Mouse (Mus musculus) thymus, adult 18-20 months (tissue): ENCODE data around the gene Kcnj9.

ENCODE experiments used
- DNase-seq, 2 experiments: peaks; one replicate each; pipeline ENCODE4 v3.0.0; 2022; ENCODE audit warnings: mixed read lengths in 2 of 2

Gene Kcnj9

GRCm38 (mm10) chr1:172288900-172289616 lies 40.1 kb downstream of the Kcnj9 start:
- DNase-seq, result no peak

GRCm38 (mm10) chr1:172286740-172287139 lies 42.4 kb downstream of the Kcnj9 start:
- DNase-seq, result no peak

GRCm38 (mm10) chr1:172284221-172284620 lies 44.9 kb downstream of the Kcnj9 start:
- no peak for DNase-seq

GRCm38 (mm10) chr1:172283073-172283472 lies 46.0 kb downstream of the Kcnj9 start:
- DNase-seq, result no peak

- no peak for DNase-seq
Measured at GRCm38 (mm10) chr1:172281522-172282254, 47.4 kb downstream of the Kcnj9 start.

DNA sequence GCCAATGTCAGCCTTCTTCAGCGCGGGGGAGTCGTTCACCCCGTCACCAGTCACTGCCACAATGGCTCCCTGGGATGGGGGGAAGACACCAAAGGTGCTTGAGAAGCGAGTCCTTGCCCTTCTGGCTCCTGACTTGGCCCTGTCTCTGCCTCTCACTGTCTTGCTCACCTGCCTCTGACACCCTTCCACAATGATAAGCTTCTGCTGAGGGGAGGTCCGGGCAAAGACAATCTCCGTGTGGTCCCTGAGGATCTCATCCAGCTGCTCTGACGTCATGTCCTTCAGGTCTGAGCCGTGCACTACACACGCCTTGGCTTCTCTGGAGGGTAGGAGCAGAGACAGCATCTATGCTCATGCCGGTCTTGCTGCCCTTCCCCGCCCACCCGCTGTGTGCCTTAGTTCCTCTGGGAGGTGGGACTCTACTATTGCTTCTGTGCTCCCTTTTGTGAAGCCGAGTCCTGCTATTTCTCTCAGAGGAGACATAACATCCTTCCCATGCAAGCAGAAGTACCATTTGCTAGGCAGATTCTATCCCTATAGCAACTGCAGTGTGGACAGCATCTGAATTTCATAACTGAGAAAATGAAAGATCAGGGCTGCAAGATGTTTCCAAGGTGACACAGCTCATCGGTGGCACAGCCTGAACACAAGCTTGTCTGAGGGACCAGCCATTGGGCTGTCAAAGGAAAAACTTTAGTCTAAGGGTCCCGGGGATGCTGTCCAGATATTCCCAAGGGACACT lies 49.2 kb downstream of the Kcnj9 start:
- DNase-seq, result no peak

DNA sequence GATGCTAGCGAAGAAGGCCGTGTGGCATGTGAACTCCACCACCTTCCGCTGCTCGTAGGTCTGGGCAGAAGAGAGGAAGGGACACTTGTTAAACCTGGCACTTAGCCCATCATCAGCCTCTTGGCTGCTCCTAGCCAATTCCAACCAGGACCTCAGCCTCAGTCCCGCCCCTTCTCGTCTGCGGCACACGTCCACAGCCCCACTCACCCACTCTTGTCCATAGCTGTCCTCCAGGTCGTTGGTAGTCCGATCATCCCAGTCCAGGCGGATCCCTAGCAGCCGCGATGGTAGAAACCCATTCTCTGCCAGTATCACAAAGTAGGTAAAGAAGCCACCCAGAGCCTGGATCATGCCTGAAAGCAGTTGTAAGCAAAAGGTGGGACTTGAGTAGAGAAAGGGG lies 50.8 kb downstream of the Kcnj9 start:
- DNase-seq, result no peak

GRCm38 (mm10) chr1:172277172-172277571 lies 51.9 kb downstream of the Kcnj9 start:
- DNase-seq, result peak in 1 of 2 experiments; percentile 20

- no peak for DNase-seq
Measured at GRCm38 (mm10) chr1:172274547-172274946, 54.6 kb downstream of the Kcnj9 start.

GRCm38 (mm10) chr1:172274116-172274515 lies 55.0 kb downstream of the Kcnj9 start:
- DNase-seq, result no peak

GRCm38 (mm10) chr1:172273386-172273785 lies 55.7 kb downstream of the Kcnj9 start:
- DNase-seq, result no peak

GRCm38 (mm10) chr1:172271765-172272164 lies 57.4 kb downstream of the Kcnj9 start:
- no peak for DNase-seq

DNA sequence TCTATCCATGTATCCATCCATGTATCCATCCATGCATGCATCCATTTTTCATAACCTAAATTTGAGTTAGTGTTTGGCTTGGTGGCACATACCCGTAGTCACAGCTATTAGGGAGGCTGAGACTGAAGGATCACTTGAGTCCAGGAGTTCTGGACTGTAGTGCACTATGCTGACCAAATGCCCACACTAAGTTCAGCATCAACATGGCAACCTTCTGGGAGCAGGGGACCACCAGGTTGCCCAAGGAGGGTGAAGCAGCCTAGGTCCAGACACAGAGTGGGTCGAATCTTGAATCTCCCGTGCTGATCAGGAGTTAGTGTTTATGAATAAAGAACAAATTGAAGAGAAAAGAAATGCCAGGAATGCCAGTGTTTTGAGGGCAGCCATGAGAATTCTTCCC lies 57.9 kb downstream of the Kcnj9 start:
- DNase-seq, result no peak
